Comparison of ENCODE assay signal across 23 mouse cellular contexts in the genomic region with DNA sequence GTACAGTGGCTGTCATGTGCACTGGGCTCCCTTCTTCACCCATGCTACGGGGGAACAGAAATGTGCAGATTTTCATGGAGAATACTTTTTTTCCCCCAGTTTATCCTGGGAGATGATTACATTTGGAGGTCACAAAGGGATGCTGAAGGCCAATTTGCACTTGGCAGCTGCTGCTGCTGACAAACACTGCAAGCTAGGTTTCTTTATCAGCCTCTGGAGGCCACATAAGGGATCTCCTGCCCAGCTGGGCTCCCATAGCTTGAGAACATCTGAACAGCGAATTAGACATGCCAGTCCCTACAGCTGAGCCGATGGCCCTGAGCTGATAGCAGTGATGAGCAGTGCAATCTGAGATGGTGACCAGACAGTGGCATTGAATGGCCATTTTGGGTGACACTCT. TPM values are rescaled to one million over a fixed set of nuclear protein-coding genes. Genes with fewer than 3 reads are reported as not detected.
"Had no signal": no experiment of that assay in that cellular context is flagged by ENCODE, and none has a peak within 500 bp of the region (broad histone marks: within the 10 kb centered on the region; RNA-seq: fewer than 3 reads in every experiment).

No protein-coding gene starts in this region.

- ATAC-seq: liver, embryonic 12.5 days had no signal

- DNase-seq: kidney, adult 9 months; kidney, postnatal 14 days; kidney, postnatal 4 days; left cerebral cortex, postnatal 4 days; lung, adult 2 months; lung, postnatal 14 days; lung, postnatal 4 days; midbrain, embryonic 14.5 days; right cerebral cortex, adult 18-20 months; right cerebral cortex, postnatal 14 days; right cerebral cortex, postnatal 4 days; thymus, adult 2 months; thymus, postnatal 14 days; thymus, postnatal 4 days had no signal

- H3K4me2 ChIP-seq: limb, embryonic 12.5 days; limb, embryonic 15.5 days; liver, embryonic 12.5 days; liver, embryonic 15.5 days; midbrain, embryonic 11.5 days had no signal

- H3K4me3 ChIP-seq: limb, embryonic 12.5 days; limb, embryonic 15.5 days; liver, embryonic 12.5 days; liver, embryonic 15.5 days had no signal

- H3K27me3 ChIP-seq: limb, embryonic 12.5 days; limb, embryonic 15.5 days; liver, embryonic 12.5 days; liver, embryonic 15.5 days had no signal

- H3K36me3 ChIP-seq: limb, embryonic 12.5 days; limb, embryonic 15.5 days; liver, embryonic 12.5 days; liver, embryonic 15.5 days had no signal

- H3K9ac ChIP-seq: limb, embryonic 12.5 days; limb, embryonic 15.5 days; liver, embryonic 12.5 days; liver, embryonic 15.5 days had no signal

- H3K9me3 ChIP-seq: limb, embryonic 12.5 days; limb, embryonic 15.5 days; liver, embryonic 12.5 days; liver, embryonic 15.5 days had no signal

- H3K27ac ChIP-seq: limb, embryonic 12.5 days; limb, embryonic 15.5 days; liver, embryonic 12.5 days; liver, embryonic 15.5 days; stomach, postnatal 0 days had no signal

RNA-seq across cellular contexts. Expression of a gene that starts 54.9 kb away (rescaled TPM):
- total RNA-seq: left cerebral cortex, postnatal 4 days; megakaryocyte progenitor cell, adult 5-6 weeks had no signal
- polyA plus RNA-seq: limb, embryonic 12.5 days; lung, embryonic 16.5 days; stomach, embryonic 14.5 days had no signal
